18 mouse cellular contexts compared by ENCODE assay signal in genomic region chr12:12715528-12715927, GRCm38 (mm10).
DNase-seq lines count a peak whose midpoint lies in the region; ATAC-seq lines count a peak whose summit lies in the region.
"Had no signal": no experiment of that assay in that cellular context is flagged by ENCODE, and none has a peak within 500 bp of the region (broad histone marks: within the 10 kb centered on the region; RNA-seq: fewer than 3 reads in every experiment).

No protein-coding gene starts in this region.

- 0 out of 2 replicates have a peak, but pooled peaks have one; percentile 4 for ATAC-seq in hindbrain, embryonic 16.5 days
- no peak for ATAC-seq in hindbrain, embryonic 14.5 days (ENCODE audit: low FRiP score)
- no peak for ATAC-seq in forebrain, embryonic 16.5 days
- ATAC-seq: lung, postnatal 0 days had no signal

- no peak for DNase-seq in hindbrain, embryonic 14.5 days (ENCODE audit: low spot score)
- DNase-seq in right cerebral cortex, postnatal 25 days: peak; percentile 23
- no peak for DNase-seq in right cerebral cortex, postnatal 4 days
- no peak for DNase-seq in adrenal gland, adult 18-20 months (ENCODE audit: low spot score in 2 of 2)
- no peak for DNase-seq in testis, postnatal 10 days (ENCODE audit: low spot score)
- DNase-seq: adrenal gland, adult 8-10 months; B cell, adult 2 months; cerebellum, adult 18-20 months; heart, postnatal 10 days; kidney, adult 8-10 months; liver, embryonic 13.5 days; thymus, postnatal 4 days had no signal

- H3K27ac ChIP-seq in hindbrain, embryonic 16.5 days (ENCODE audit: low read depth, low read length): no peak overlapping the region; the same call in 1 of the 2 replicates
- no peak overlapping the region for H3K27ac ChIP-seq in hindbrain, embryonic 14.5 days
- H3K27ac ChIP-seq in forebrain, embryonic 16.5 days (ENCODE audit: low read length): peak overlapping the region; percentile 74
- H3K27ac ChIP-seq: liver, embryonic 13.5 days; neural tube, embryonic 13.5 days; stomach, postnatal 0 days had no signal

- 57% methylated on average over 4 of the region's 4 CpGs for WGBS in hindbrain, embryonic 16.5 days
- 68% methylated on average over 4 of the region's 4 CpGs for WGBS in hindbrain, embryonic 14.5 days
- 63% methylated on average over 4 of the region's 4 CpGs for WGBS in forebrain, embryonic 16.5 days

- no peaks in the 10 kb centered on the region for H3K36me3 ChIP-seq in hindbrain, embryonic 16.5 days (ENCODE audit: control insufficient read depth, insufficient read depth, low read length)
- H3K36me3 ChIP-seq in hindbrain, embryonic 14.5 days (replicated peaks; ENCODE audit: control insufficient read depth, insufficient read depth): no peaks in the 10 kb centered on the region
- no peaks in the 10 kb centered on the region for H3K36me3 ChIP-seq in forebrain, embryonic 16.5 days (ENCODE audit: control insufficient read depth, insufficient read depth)
- H3K36me3 ChIP-seq: liver, embryonic 13.5 days; neural tube, embryonic 13.5 days had no signal

- no peak overlapping the region for H3K9ac ChIP-seq in hindbrain, embryonic 16.5 days (ENCODE audit: low read depth, low read length)
- no peak overlapping the region for H3K9ac ChIP-seq in hindbrain, embryonic 14.5 days
- no peak overlapping the region for H3K9ac ChIP-seq in forebrain, embryonic 16.5 days (replicated peaks; ENCODE audit: low read depth, low read length)
- H3K9ac ChIP-seq: liver, embryonic 13.5 days; neural tube, embryonic 13.5 days had no signal

- H3K4me1 ChIP-seq in hindbrain, embryonic 16.5 days (ENCODE audit: control insufficient read depth, insufficient read depth, low read depth, low read length): 0 out of 2 replicates have a peak, but pooled peaks cover 3% of the 10 kb centered on the region
- peaks cover 4% of the 10 kb centered on the region; the same call in 1 of the 2 replicates for H3K4me1 ChIP-seq in hindbrain, embryonic 14.5 days (replicated peaks; ENCODE audit: control insufficient read depth, insufficient read depth, low read length)
- H3K4me1 ChIP-seq in forebrain, embryonic 16.5 days (replicated peaks; ENCODE audit: control insufficient read depth, insufficient read depth, low read length): peaks cover 13% of the 10 kb centered on the region
- H3K4me1 ChIP-seq: liver, embryonic 13.5 days had no signal

- no peak overlapping the region for H3K4me2 ChIP-seq in hindbrain, embryonic 16.5 days (ENCODE audit: low read length)
- H3K4me2 ChIP-seq in hindbrain, embryonic 14.5 days (replicated peaks): no peak overlapping the region
- no peak overlapping the region for H3K4me2 ChIP-seq in forebrain, embryonic 16.5 days (ENCODE audit: low read length)
- H3K4me2 ChIP-seq: liver, embryonic 13.5 days; neural tube, embryonic 13.5 days had no signal

- H3K4me3 ChIP-seq in hindbrain, embryonic 16.5 days (ENCODE audit: low read length): no peak overlapping the region
- H3K4me3 ChIP-seq in hindbrain, embryonic 14.5 days (replicated peaks; ENCODE audit: low read length): no peak overlapping the region
- no peak overlapping the region for H3K4me3 ChIP-seq in forebrain, embryonic 16.5 days (replicated peaks; ENCODE audit: low read length)
- H3K4me3 ChIP-seq: liver, embryonic 13.5 days; megakaryocyte, embryonic 14.5 days; neural tube, embryonic 13.5 days had no signal

- H3K27me3 ChIP-seq in hindbrain, embryonic 16.5 days (replicated peaks; ENCODE audit: control insufficient read depth, insufficient read depth, low read length): no peaks in the 10 kb centered on the region
- no peaks in the 10 kb centered on the region for H3K27me3 ChIP-seq in hindbrain, embryonic 14.5 days (ENCODE audit: control insufficient read depth, insufficient read depth, low read length)
- H3K27me3 ChIP-seq in forebrain, embryonic 16.5 days (replicated peaks; ENCODE audit: control insufficient read depth, insufficient read depth, low read length): no peaks in the 10 kb centered on the region
- H3K27me3 ChIP-seq: liver, embryonic 13.5 days; neural tube, embryonic 13.5 days had no signal

- H3K9me3 ChIP-seq in hindbrain, embryonic 16.5 days (ENCODE audit: control insufficient read depth, low read length): no peaks in the 10 kb centered on the region
- H3K9me3 ChIP-seq in hindbrain, embryonic 14.5 days (ENCODE audit: control insufficient read depth, low read length): no peaks in the 10 kb centered on the region
- no peaks in the 10 kb centered on the region for H3K9me3 ChIP-seq in forebrain, embryonic 16.5 days (ENCODE audit: control insufficient read depth, low read length)
- H3K9me3 ChIP-seq: liver, embryonic 13.5 days; megakaryocyte, embryonic 14.5 days; neural tube, embryonic 13.5 days had no signal
